Mouse (Mus musculus): Measurements from ENCODE around the gene Ociad1.

GRCm38 (mm10) chr5:73246414-73246813, 46.2 kb upstream of the Ociad1 start:
- TF ChIP-seq CTCF (IDR thresholded peaks at IDR 0.05; ENCODE audit: extremely low read depth, insufficient read length, insufficient replicate concordance, low read depth, low read length) (no peak), POLR2A (IDR thresholded peaks at IDR 0.05; ENCODE audit: low read depth, low read length) (no peak)
